Mouse (Mus musculus) lung, adult 2 months (tissue): Measurements from ENCODE around the gene Lrrn2.

Source experiments
- CTCF ChIP-seq: fragments of 200-500 bp; IDR thresholded peaks from 2 replicates; pipeline ENCODE4 v1.5.1; 2011; ENCODE audit warnings: mild to moderate bottlenecking, low read length, control low read depth; ENCODE audit not compliant: insufficient read depth
- POLR2A ChIP-seq: fragments of 200-500 bp; IDR thresholded peaks from 2 replicates; pipeline ENCODE4 v1.6.1; 2011; ENCODE audit warnings: low read depth, mild to moderate bottlenecking, control low read depth, low read length, borderline replicate concordance; ENCODE audit errors: extremely low read depth

DNA sequence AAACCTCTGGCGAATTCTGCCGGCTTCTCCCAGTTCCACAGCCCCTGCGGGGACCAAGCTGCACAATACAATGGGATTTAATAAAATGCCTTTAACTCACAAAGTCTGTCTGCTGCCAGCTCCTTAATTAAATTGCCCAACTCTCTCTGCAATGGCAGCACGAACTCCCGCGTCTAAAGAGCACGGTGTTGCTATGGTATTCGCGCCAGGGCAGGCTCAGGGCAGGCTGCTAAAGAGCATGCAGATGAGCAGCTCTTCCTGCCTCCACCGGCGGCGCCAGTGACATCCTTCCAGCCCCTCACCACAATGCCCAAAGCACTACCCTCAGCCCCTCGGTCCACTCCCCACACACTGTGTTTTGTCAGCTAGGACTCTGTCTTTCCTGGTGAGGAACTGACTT is 41.0 kb downstream of the Lrrn2 start:
- no peak for TF ChIP-seq POLR2A
- TF ChIP-seq CTCF, result no peak
